Mouse (Mus musculus): Measurements from ENCODE around the gene Rras. TPM values are rescaled to one million over a fixed set of nuclear protein-coding genes. Genes with fewer than 3 reads are reported as not detected.

Rras gene
- polyA plus RNA-seq, 1 experiment from 2014 or later: 21.2 TPM

- Histone ChIP-seq H3K4me2 (replicated peaks; ENCODE audit: low read depth, low read length) (no peak overlapping the region), H3K27me3 (ENCODE audit: control insufficient read depth, insufficient read depth, low read length) (no peaks in the 10 kb centered on the region), H3K9me3 (ENCODE audit: control insufficient read depth, low read length) (no peaks in the 10 kb centered on the region), H3K27ac (ENCODE audit: low read depth, low read length) (no peak overlapping the region), H3K9ac (ENCODE audit: low read depth, low read length) (no peak overlapping the region), H3K4me3 (ENCODE audit: low read depth, low read length) (no peak overlapping the region), H3K4me1 (replicated peaks; ENCODE audit: control insufficient read depth, insufficient read depth, low read length) (no peaks in the 10 kb centered on the region), H3K36me3 (ENCODE audit: control insufficient read depth, insufficient read depth, low read length) (peaks cover 37% of the 10 kb centered on the region)
- WGBS: 96% methylated on average over 11 of the region's 12 CpGs
- no peak for ATAC-seq (ENCODE audit: low FRiP score)
- DNase-seq (ENCODE audit: low spot score): no peak
Measured at GRCm38 (mm10) chr7:45006503-45006902, 11.3 kb upstream of the Rras start.

GRCm38 (mm10) chr7:45007141-45007540 lies 10.6 kb upstream of the Rras start:
- no peak overlapping the region for H3K4me2 ChIP-seq (replicated peaks; ENCODE audit: low read depth, low read length)
- peaks cover 34% of the 10 kb centered on the region for H3K36me3 ChIP-seq (ENCODE audit: control insufficient read depth, insufficient read depth, low read length)
- no peaks in the 10 kb centered on the region for H3K9me3 ChIP-seq (ENCODE audit: control insufficient read depth, low read length)
- WGBS: 96% methylated on average over 29 of the region's 29 CpGs
- ATAC-seq (ENCODE audit: low FRiP score) (no peak), DNase-seq (ENCODE audit: low spot score) (no peak)
- H3K27ac ChIP-seq (ENCODE audit: low read depth, low read length): no peak overlapping the region
- no peak overlapping the region for H3K4me3 ChIP-seq (ENCODE audit: low read depth, low read length)
- no peak overlapping the region for H3K9ac ChIP-seq (ENCODE audit: low read depth, low read length)
- H3K27me3 ChIP-seq (ENCODE audit: control insufficient read depth, insufficient read depth, low read length): no peaks in the 10 kb centered on the region
- H3K4me1 ChIP-seq (replicated peaks; ENCODE audit: control insufficient read depth, insufficient read depth, low read length): no peaks in the 10 kb centered on the region

- no peak overlapping the region for H3K27ac ChIP-seq (ENCODE audit: low read depth, low read length)
- H3K4me2 ChIP-seq (replicated peaks; ENCODE audit: low read depth, low read length): no peak overlapping the region
- H3K9me3 ChIP-seq (ENCODE audit: control insufficient read depth, low read length): no peaks in the 10 kb centered on the region
- no peak overlapping the region for H3K4me3 ChIP-seq (ENCODE audit: low read depth, low read length)
- no peak overlapping the region for H3K9ac ChIP-seq (ENCODE audit: low read depth, low read length)
- no peaks in the 10 kb centered on the region for H3K27me3 ChIP-seq (ENCODE audit: control insufficient read depth, insufficient read depth, low read length)
- DNase-seq (ENCODE audit: low spot score): no peak
- no peak for ATAC-seq (ENCODE audit: low FRiP score)
- peaks cover 35% of the 10 kb centered on the region for H3K36me3 ChIP-seq (ENCODE audit: control insufficient read depth, insufficient read depth, low read length)
- 93% methylated on average over 30 of the region's 30 CpGs for WGBS
- no peaks in the 10 kb centered on the region for H3K4me1 ChIP-seq (replicated peaks; ENCODE audit: control insufficient read depth, insufficient read depth, low read length)
Measured at GRCm38 (mm10) chr7:45007846-45008245, 9.9 kb upstream of the Rras start.

- H3K27ac ChIP-seq (ENCODE audit: low read depth, low read length): no peak overlapping the region
- WGBS: 94% methylated on average over 19 of the region's 19 CpGs
- peaks cover 35% of the 10 kb centered on the region for H3K36me3 ChIP-seq (ENCODE audit: control insufficient read depth, insufficient read depth, low read length)
- no peak for DNase-seq (ENCODE audit: low spot score)
- H3K27me3 ChIP-seq (ENCODE audit: control insufficient read depth, insufficient read depth, low read length): no peaks in the 10 kb centered on the region
- no peak overlapping the region for H3K9ac ChIP-seq (ENCODE audit: low read depth, low read length)
- H3K4me3 ChIP-seq (ENCODE audit: low read depth, low read length): no peak overlapping the region
- H3K9me3 ChIP-seq (ENCODE audit: control insufficient read depth, low read length): no peaks in the 10 kb centered on the region
- no peaks in the 10 kb centered on the region for H3K4me1 ChIP-seq (replicated peaks; ENCODE audit: control insufficient read depth, insufficient read depth, low read length)
- no peak for ATAC-seq (ENCODE audit: low FRiP score)
- no peak overlapping the region for H3K4me2 ChIP-seq (replicated peaks; ENCODE audit: low read depth, low read length)
Measured at GRCm38 (mm10) chr7:45008411-45008810, 9.3 kb upstream of the Rras start.

- no peak overlapping the region for H3K9ac ChIP-seq (ENCODE audit: low read depth, low read length)
- H3K4me2 ChIP-seq (replicated peaks; ENCODE audit: low read depth, low read length): no peak overlapping the region
- H3K27me3 ChIP-seq (ENCODE audit: control insufficient read depth, insufficient read depth, low read length): no peaks in the 10 kb centered on the region
- H3K27ac ChIP-seq (ENCODE audit: low read depth, low read length): no peak overlapping the region
- DNase-seq (ENCODE audit: low spot score) (no peak), ATAC-seq (ENCODE audit: low FRiP score) (no peak)
- no peak overlapping the region for H3K4me3 ChIP-seq (ENCODE audit: low read depth, low read length)
- H3K4me1 ChIP-seq (replicated peaks; ENCODE audit: control insufficient read depth, insufficient read depth, low read length): no peaks in the 10 kb centered on the region
- no peaks in the 10 kb centered on the region for H3K9me3 ChIP-seq (ENCODE audit: control insufficient read depth, low read length)
- peaks cover 26% of the 10 kb centered on the region for H3K36me3 ChIP-seq (ENCODE audit: control insufficient read depth, insufficient read depth, low read length)
- 97% methylated on average over 6 of the region's 6 CpGs for WGBS
Measured at GRCm38 (mm10) chr7:45012011-45012410, 5.8 kb upstream of the Rras start.

- H3K9ac ChIP-seq (ENCODE audit: low read depth, low read length): no peak overlapping the region
- no peaks in the 10 kb centered on the region for H3K4me1 ChIP-seq (replicated peaks; ENCODE audit: control insufficient read depth, insufficient read depth, low read length)
- DNase-seq (ENCODE audit: low spot score) (no peak), ATAC-seq (ENCODE audit: low FRiP score) (no peak)
- H3K9me3 ChIP-seq (ENCODE audit: control insufficient read depth, low read length): no peaks in the 10 kb centered on the region
- no peak overlapping the region for H3K4me3 ChIP-seq (ENCODE audit: low read depth, low read length)
- 87% methylated on average over 4 of the region's 4 CpGs for WGBS
- H3K27ac ChIP-seq (ENCODE audit: low read depth, low read length): no peak overlapping the region
- no peaks in the 10 kb centered on the region for H3K27me3 ChIP-seq (ENCODE audit: control insufficient read depth, insufficient read depth, low read length)
- peaks cover 21% of the 10 kb centered on the region for H3K36me3 ChIP-seq (ENCODE audit: control insufficient read depth, insufficient read depth, low read length)
- no peak overlapping the region for H3K4me2 ChIP-seq (replicated peaks; ENCODE audit: low read depth, low read length)
Measured at GRCm38 (mm10) chr7:45012824-45013223, 4.9 kb upstream of the Rras start.

- H3K36me3 ChIP-seq (ENCODE audit: control insufficient read depth, insufficient read depth, low read length): peaks cover 13% of the 10 kb centered on the region
- H3K4me3 ChIP-seq (ENCODE audit: low read depth, low read length): no peak overlapping the region
- H3K9me3 ChIP-seq (ENCODE audit: control insufficient read depth, low read length): no peaks in the 10 kb centered on the region
- DNase-seq (ENCODE audit: low spot score): no peak
- H3K27me3 ChIP-seq (ENCODE audit: control insufficient read depth, insufficient read depth, low read length): no peaks in the 10 kb centered on the region
- H3K9ac ChIP-seq (ENCODE audit: low read depth, low read length): no peak overlapping the region
- no peak overlapping the region for H3K27ac ChIP-seq (ENCODE audit: low read depth, low read length)
- ATAC-seq (ENCODE audit: low FRiP score): no peak
- WGBS: 97% methylated on average over 16 of the region's 16 CpGs
- no peaks in the 10 kb centered on the region for H3K4me1 ChIP-seq (replicated peaks; ENCODE audit: control insufficient read depth, insufficient read depth, low read length)
- H3K4me2 ChIP-seq (replicated peaks; ENCODE audit: low read depth, low read length): no peak overlapping the region
Measured at GRCm38 (mm10) chr7:45013366-45014095, 4.2 kb upstream of the Rras start.

GRCm38 (mm10) chr7:45014096-45014451 lies 3.7 kb upstream of the Rras start:
- Histone ChIP-seq H3K27ac (ENCODE audit: low read depth, low read length) (no peak overlapping the region), H3K36me3 (ENCODE audit: control insufficient read depth, insufficient read depth, low read length) (peaks cover 13% of the 10 kb centered on the region), H3K4me1 (replicated peaks; ENCODE audit: control insufficient read depth, insufficient read depth, low read length) (no peaks in the 10 kb centered on the region; the same call in 1 of the 2 replicates), H3K9ac (ENCODE audit: low read depth, low read length) (no peak overlapping the region), H3K4me3 (ENCODE audit: low read depth, low read length) (no peak overlapping the region), H3K9me3 (ENCODE audit: control insufficient read depth, low read length) (no peaks in the 10 kb centered on the region), H3K4me2 (replicated peaks; ENCODE audit: low read depth, low read length) (no peak overlapping the region), H3K27me3 (ENCODE audit: control insufficient read depth, insufficient read depth, low read length) (no peaks in the 10 kb centered on the region; the same call in 1 of the 2 replicates)
- ATAC-seq (ENCODE audit: low FRiP score): no peak
- no peak for DNase-seq (ENCODE audit: low spot score)
- WGBS: 93% methylated on average over 3 of the region's 3 CpGs

GRCm38 (mm10) chr7:45015344-45015956 lies 2.3 kb upstream of the Rras start:
- H3K4me2 ChIP-seq (replicated peaks; ENCODE audit: low read depth, low read length): peak overlapping the region; percentile 70
- H3K27me3 ChIP-seq (ENCODE audit: control insufficient read depth, insufficient read depth, low read length): no peaks in the 10 kb centered on the region; the same call in 1 of the 2 replicates
- WGBS: 2% methylated on average over 20 of the region's 20 CpGs
- ATAC-seq (ENCODE audit: low FRiP score): no peak
- peaks cover 9% of the 10 kb centered on the region; the same call in 1 of the 2 replicates for H3K36me3 ChIP-seq (ENCODE audit: control insufficient read depth, insufficient read depth, low read length)
- peak overlapping the region; percentile 94 for H3K4me3 ChIP-seq (ENCODE audit: low read depth, low read length)
- no peaks in the 10 kb centered on the region; the same call in 1 of the 2 replicates for H3K4me1 ChIP-seq (replicated peaks; ENCODE audit: control insufficient read depth, insufficient read depth, low read length)
- peak overlapping the region; percentile 74 for H3K27ac ChIP-seq (ENCODE audit: low read depth, low read length)
- H3K9me3 ChIP-seq (ENCODE audit: control insufficient read depth, low read length): no peaks in the 10 kb centered on the region
- peak overlapping the region; percentile 91 for H3K9ac ChIP-seq (ENCODE audit: low read depth, low read length)
- no peak for DNase-seq (ENCODE audit: low spot score)
